Mouse (Mus musculus) frontal cortex, postnatal 14 days (tissue): ENCODE results near the gene Ip6k3.

Experiments
- DNase-seq, 2 experiments: peaks; one replicate each; pipeline ENCODE4 v3.0.0; 2022; ENCODE audit warnings: low spot score in 2 of 2

The Ip6k3 gene

DNA sequence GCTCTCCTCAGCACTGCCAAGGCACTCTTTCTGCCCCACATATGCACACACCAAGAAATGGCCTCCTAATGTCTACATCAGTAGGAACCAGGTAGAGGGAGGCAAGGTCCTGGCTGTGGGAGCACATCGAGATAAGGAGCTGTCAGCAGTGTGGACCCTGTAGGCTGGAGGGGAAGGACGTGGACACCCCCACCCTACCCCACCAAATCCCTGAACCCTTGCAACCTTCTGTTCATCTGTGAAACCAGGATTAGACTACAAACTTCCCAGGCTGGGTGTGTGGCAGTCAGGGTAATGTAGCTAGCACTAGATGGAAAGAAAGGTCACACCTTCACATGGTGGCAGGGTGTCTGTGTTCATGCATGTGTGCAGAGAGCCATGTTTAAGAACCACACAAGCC, 44.5 kb downstream of the Ip6k3 start:
- DNase-seq, result no peak

DNA sequence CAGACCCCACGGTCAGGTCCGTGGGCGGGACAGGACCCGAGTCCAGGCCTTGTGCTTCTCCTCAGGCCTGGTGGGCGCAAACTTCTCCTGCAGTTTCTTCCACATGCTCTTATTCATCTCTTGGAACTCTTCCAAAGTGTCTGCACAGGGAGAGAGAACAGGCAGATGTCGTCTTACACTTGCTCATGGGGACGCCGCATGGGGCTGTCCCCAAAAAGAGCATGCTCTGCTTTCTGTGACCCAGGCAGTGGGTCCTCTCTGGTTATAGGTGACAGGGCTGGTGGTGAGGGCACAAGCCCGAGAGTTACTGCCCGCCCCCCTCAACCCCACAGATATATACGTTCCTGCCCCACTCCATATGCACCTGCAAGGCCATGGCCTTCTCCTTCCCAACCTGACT, 44.9 kb downstream of the Ip6k3 start:
- no peak for DNase-seq

DNA sequence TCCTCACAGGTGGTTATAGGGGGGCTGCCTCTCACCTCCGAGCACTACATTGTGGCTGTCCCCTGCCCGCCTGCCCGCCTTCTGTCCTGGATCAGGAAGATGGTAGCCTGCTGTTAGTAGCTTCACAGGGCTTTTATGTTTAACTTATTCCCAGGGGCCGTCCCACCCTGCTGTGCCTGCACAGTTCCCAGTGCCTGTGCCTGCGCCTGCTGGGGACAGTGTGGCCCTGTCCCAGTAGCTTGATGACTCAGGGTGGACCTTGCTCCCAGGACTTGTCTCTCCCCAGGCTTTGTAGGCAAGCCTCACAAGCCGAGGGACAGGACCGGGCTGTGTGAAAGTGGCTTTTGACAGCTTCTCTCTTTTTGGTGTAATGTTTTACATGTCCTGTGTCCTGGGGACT, 45.8 kb downstream of the Ip6k3 start:
- no peak for DNase-seq

DNA sequence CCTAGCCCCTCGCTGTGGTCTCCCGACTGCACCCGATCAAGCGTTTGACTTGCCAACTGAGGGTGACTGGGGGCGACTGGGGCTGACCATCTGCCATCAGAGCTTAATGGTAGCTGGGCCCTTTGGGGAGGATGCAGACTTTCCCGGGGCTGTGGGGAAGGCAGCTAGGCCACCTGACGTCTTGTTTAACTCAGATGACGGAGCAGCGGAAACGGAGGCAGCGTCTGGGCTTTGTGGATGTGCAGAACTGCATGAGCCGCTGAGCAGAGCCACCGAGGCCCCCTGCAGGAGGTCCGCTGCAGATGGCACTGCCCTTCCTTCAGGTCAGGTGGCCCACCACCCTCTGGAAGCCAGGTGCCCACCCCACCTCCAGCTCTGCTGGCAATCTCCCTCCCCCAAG, 46.3 kb downstream of the Ip6k3 start:
- DNase-seq, result no peak

DNA sequence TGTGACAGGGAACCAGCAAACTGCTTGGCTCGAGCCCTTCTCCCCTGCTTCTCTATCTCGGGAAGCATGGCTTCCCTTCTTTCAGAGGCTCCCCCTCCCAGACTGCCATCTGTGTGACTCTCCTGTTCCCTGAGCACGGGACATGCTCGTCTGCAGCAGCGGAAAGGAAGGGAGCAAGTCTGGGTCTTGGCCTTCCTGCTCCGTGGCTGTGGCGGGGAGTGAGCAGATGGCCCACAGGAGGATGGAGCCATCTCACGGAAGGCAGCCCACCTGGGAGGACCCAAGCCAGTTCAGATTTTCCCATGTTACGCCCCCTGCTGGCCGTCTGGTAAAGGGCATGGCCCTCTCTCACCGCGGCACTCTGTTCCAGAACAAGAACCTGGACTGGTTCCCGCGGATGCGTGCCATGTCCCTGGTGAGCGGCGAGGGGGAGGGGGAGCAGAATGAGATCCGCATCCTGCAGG, 47.0 kb downstream of the Ip6k3 start:
- peak; percentile 43 to 61 for DNase-seq

DNA sequence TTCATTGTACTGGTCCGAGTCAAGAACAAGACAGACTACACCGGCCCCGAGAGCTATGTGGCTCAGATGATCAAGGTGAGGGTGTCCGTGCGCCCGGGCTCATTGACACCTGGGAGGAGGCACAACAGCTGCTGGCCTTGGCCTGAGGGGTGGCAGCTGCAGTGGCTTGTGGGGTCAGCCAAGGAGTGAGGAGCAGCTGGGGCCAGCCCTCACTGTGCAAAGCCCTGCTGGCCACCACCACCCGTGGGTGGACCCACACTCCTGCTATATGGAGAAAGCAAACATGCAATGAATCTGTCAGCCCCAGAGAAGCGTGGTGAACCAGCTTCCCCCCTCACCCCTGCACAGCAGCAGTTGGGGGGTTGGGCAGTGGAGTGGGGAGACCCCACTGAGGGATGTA, 47.6 kb downstream of the Ip6k3 start:
- no peak for DNase-seq

DNA sequence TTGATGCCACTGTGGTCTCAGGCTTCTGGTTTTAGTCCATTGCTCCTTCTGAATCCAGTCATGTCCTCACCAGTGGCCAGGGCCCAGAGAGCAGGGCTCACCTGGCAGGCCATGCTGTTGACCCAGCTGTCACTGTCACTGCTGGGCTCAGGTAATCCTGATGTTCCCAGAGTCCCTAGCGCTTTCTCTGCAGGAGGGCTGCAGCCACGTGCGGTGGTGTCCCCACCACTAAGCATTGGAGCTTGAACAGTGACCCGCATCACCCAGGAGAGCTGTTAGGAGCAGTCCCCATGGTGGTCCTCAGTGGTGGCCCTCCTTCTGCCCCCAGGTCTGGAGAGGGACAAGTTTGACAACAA, 48.1 kb downstream of the Ip6k3 start:
- no peak for DNase-seq

DNA sequence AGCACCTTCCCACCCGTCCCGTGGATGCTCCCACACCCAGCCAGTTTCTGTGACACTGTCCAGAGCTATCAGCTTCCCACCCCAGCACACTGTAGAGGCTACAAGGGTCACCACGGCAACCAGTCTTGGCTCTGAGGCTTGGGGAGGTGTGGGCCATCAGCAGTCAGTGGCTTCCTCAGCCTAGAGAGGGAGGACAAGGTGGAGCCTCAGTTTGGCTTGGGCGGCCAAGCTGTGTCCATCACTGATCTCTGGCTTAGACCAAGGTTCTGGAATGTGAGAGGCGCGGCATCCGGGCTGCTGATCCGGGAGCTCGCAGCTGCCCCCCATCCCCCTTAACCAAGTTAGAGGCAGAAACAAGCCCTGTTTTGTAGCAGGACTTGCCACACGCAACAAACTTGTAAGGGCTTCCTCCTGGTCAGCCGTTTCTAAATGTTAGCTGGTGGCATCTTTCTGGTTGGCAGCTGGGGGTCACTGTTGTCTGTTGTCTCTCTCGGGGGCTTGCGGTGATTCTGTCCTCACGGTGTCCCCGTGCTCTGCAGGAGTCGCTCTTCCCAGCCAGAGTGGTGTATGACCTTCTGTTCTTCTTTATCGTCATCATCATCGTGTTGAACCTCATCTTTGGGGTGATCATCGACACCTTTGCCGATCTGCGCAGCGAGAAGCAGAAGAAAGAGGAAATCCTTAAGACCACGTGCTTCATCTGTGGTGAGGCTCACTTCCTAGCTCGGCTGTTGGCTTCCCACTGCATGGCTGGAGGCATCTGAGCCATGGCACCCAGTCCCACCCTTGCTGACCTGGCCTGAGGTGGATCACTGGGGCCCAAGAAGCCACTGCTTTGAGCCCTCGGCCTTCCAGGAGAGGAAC, 48.7 kb downstream of the Ip6k3 start:
- DNase-seq, result no peak

DNA sequence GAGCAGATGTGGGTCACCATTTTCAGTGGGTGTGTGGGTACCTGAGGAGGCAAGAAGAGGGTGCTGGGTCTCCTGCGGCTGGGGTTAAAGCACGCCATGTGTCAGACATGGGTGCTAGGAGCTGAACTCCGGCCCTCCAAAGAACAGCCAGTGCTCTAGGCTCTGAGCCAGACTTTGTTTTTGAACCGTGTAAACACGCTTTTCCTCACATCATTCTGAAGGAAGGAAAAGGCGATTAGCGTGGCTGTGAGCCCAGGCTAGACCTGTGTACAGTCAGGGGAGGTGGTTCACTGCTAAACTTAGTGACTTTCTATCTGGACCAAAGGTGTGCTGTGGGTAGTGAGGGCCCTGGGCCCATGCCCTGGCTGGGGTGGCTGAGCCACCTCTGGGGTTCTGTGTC, 57.5 kb downstream of the Ip6k3 start:
- DNase-seq, result no peak

DNA sequence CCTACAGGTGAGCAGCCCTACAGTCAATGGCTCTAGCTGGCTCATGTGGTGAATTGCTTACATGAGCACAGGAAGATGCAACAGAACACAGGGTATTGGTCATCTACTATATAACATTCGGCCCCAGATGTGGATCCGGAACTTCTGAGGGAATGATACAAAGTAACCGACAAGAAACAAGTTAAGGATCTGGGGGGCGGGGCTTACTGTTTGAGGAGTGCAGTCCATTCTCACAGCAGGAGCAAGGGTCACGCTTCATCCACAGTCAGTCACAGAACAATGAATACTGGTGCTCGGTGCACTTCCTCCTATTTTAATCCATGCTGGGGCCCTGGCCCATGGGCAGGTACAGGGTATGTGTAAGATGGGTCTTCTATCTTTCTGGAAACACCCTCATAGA, 59.7 kb downstream of the Ip6k3 start:
- DNase-seq, result no peak

DNA sequence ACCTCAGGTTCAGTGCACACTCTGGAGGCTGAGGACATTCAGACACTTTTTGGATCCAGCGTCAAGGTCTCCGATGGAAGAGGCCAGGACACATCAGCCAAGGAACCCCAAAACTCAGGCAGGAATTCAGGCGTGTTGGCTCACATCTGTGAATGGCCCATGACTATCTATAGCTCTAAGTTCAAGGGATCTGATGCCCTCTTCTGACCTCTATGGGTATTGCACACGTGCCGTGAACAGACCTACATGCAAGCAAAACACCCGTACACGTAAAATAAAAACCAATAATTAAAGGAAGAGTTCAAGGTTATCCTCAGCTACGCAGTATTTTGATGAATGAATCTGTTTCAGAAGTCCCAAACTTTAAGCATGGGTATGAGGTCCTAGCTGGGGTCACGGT, 60.9 kb downstream of the Ip6k3 start:
- DNase-seq, result no peak

DNA sequence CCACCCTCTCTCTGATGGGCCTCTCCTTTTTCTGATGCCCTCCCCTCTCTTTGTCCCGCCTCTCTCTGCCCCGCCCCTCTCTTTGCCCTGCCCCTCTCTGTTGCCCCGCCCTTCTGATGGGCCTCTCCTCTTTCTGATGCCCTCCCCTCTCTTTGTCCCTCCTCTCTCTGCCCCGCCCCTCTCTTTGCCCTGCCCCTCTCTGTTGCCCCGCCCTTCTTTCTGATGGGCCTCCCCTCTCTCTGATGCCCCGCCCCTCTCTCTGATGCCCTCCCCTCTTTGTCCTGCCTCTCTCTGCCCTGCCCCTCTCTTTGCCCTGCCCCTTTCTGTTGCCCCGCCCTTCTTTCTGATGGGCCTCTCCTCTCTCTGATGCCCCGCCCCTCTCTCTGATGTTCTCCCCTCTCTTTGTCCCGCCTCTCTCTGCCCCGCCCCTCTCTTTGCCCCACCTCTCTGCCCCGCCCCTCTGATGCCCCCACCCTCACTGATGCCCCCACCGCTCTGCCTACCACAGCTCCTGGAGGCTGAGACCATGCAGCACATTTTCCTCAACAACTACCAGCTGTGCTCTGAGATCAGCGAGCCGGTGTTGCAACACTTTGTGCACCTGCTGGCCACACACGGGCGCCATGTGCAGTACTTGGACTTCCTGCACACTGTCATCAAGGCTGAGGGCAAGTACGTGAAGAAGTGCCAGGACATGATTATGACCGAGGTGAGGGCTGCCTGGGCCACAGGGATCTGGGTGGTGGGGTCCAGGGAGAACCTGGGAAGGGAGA, 61.7 kb downstream of the Ip6k3 start:
- no peak for DNase-seq

DNA sequence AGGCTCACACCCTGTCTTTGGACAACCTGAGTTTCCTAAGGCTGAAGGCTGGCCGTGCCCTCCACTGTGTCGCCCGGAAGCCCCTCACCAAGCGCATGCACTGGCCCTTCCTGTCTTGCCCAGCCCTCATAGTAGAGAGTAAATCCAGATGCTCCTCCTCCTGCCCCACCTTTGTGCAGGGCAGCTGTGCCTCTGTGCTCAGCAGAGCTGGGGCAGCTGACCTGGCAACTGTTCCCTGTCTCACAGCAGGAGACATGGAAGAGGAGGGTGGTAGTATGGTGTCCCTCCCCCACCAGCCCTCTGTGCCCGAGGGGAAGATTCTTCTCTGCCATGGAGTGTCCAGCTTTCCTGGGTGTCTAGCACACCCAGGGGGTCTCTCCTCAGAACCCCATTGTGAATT, 65.9 kb downstream of the Ip6k3 start:
- DNase-seq, result no peak

DNA sequence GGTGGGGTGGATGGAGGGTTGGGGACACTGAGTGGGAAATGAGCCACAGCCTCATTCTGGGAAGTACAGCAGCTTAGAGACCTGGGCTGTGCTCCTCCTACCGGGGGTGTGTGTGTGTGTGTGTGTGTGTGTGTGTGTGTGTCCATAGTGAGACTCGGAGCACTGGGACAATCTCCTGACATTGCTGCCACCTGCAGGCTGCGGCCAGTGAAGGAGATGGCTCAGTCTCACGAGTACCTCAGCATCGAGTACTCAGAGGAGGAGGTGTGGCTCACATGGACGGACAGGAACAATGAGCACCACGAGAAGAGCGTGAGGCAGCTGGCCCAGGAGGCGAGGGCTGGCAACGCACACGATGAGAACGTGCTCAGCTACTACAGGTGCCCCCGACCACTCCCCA, 71.9 kb downstream of the Ip6k3 start:
- DNase-seq, result no peak
